Mouse (Mus musculus): Measurements from ENCODE around the gene Dnajc28.

The Dnajc28 gene

GRCm38 (mm10) chr16:91632940-91633339, 14.1 kb upstream of the Dnajc28 start:
- in situ Hi-C loops (cut with MboI) = no loop called here

GRCm38 (mm10) chr16:91632439-91632838, 13.6 kb upstream of the Dnajc28 start:
- in situ Hi-C loops (cut with MboI) = no loop called here

- in situ Hi-C loops (cut with MboI) = no loop called here
Observed at GRCm38 (mm10) chr16:91630584-91630983, 11.8 kb upstream of the Dnajc28 start.

GRCm38 (mm10) chr16:91629749-91630148, 10.9 kb upstream of the Dnajc28 start:
- in situ Hi-C loops (cut with MboI) = no loop called here

GRCm38 (mm10) chr16:91628673-91629072, 9.8 kb upstream of the Dnajc28 start:
- in situ Hi-C loops (cut with MboI) = no loop called here

GRCm38 (mm10) chr16:91627831-91628230, 9.0 kb upstream of the Dnajc28 start:
- in situ Hi-C loops (cut with MboI) = no loop called here

- in situ Hi-C loops (cut with MboI) = no loop called here
Observed at GRCm38 (mm10) chr16:91623074-91623473, 4.2 kb upstream of the Dnajc28 start.

GRCm38 (mm10) chr16:91620991-91621390, 2.2 kb upstream of the Dnajc28 start:
- in situ Hi-C loops (cut with MboI) = no loop called here

- in situ Hi-C loops (cut with MboI) = no loop called here
Observed at GRCm38 (mm10) chr16:91620185-91620584, 1.4 kb upstream of the Dnajc28 start.

GRCm38 (mm10) chr16:91614552-91614951, 4.3 kb downstream of the Dnajc28 start:
- in situ Hi-C loops (cut with MboI) = no loop called here

- in situ Hi-C loops (cut with MboI) = no loop called here
Observed at GRCm38 (mm10) chr16:91612525-91612924, 6.3 kb downstream of the Dnajc28 start.

- in situ Hi-C loops (cut with MboI) = no loop called here
Observed at GRCm38 (mm10) chr16:91611248-91611647, 7.6 kb downstream of the Dnajc28 start.

GRCm38 (mm10) chr16:91609501-91610245, 9.2 kb downstream of the Dnajc28 start:
- in situ Hi-C loops (cut with MboI) = no loop called here

- in situ Hi-C loops (cut with MboI) = no loop called here
Observed at GRCm38 (mm10) chr16:91606958-91607357, 11.9 kb downstream of the Dnajc28 start.

GRCm38 (mm10) chr16:91605156-91605555, 13.7 kb downstream of the Dnajc28 start:
- in situ Hi-C loops (cut with MboI) = no loop called here

GRCm38 (mm10) chr16:91601693-91602092, 17.1 kb downstream of the Dnajc28 start:
- in situ Hi-C loops (cut with MboI) = no loop called here

- in situ Hi-C loops (cut with MboI) = no loop called here
Observed at GRCm38 (mm10) chr16:91601081-91601480, 17.7 kb downstream of the Dnajc28 start.

GRCm38 (mm10) chr16:91599242-91599641, 19.6 kb downstream of the Dnajc28 start:
- in situ Hi-C loops (cut with MboI) = no loop called here

- in situ Hi-C loops (cut with MboI) = no loop called here
Observed at GRCm38 (mm10) chr16:91597672-91598010, 21.2 kb downstream of the Dnajc28 start, which contains the start of gene Tmem50b. Gene Tmem50b (minus strand): TSS chr16:91597800.

GRCm38 (mm10) chr16:91596779-91597671, 21.8 kb downstream of the Dnajc28 start:
- in situ Hi-C loops (cut with MboI) = no loop called here

GRCm38 (mm10) chr16:91596397-91596778, 22.4 kb downstream of the Dnajc28 start:
- in situ Hi-C loops (cut with MboI) = no loop called here

- in situ Hi-C loops (cut with MboI) = no loop called here
Observed at GRCm38 (mm10) chr16:91595076-91595475, 23.8 kb downstream of the Dnajc28 start.

- in situ Hi-C loops (cut with MboI) = no loop called here
Observed at GRCm38 (mm10) chr16:91593262-91593661, 25.6 kb downstream of the Dnajc28 start.

Data from mature B cell (primary cell).